ENCODE assay signal across 25 mouse cellular contexts in the genomic region with DNA sequence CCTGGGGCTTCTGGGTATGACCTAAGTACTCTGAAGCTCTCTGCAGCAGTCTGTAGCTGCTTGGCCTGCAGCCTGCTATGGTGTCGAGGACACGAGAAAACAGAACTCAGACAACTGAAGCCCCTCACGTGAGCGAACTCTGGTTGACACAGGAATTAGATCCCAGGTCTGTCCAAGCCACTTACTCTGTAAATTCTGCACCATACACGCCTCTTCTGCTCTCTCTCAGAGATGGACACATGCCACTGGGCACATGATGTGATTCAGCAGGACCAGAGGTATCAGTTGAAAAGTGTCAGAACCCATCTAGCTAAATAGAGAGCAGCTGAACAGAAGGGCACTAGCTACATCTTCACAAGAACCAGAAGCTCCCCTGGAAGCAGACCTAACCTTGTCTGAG. TPM values are rescaled to one million over a fixed set of nuclear protein-coding genes. Genes with fewer than 3 reads are reported as not detected.
"Had no signal": no experiment of that assay in that cellular context is flagged by ENCODE, and none has a peak within 500 bp of the region (broad histone marks: within the 10 kb centered on the region; RNA-seq: fewer than 3 reads in every experiment).

No protein-coding gene starts in this region.

- ATAC-seq: forebrain, embryonic 16.5 days; inflammation-experienced regulatory T-cells, adult 6 months; intestine, embryonic 15.5 days; intestine, postnatal 0 days; liver, postnatal 0 days had no signal

- H3K4me3 ChIP-seq: intestine, embryonic 15.5 days; layer of hippocampus, adult 2 months; left cerebral cortex, adult 2 months; limb, embryonic 10.5 days; limb, embryonic 12.5 days; liver, embryonic 13.5 days; liver, embryonic 15.5 days had no signal

- H3K27ac ChIP-seq: hindbrain, embryonic 14.5 days; intestine, embryonic 15.5 days; layer of hippocampus, adult 2 months; left cerebral cortex, adult 2 months; limb, embryonic 10.5 days; limb, embryonic 12.5 days; liver, embryonic 13.5 days; liver, embryonic 15.5 days had no signal

- H3K9ac ChIP-seq: hindbrain, embryonic 14.5 days; intestine, embryonic 15.5 days; limb, embryonic 12.5 days; liver, embryonic 13.5 days; liver, embryonic 15.5 days; liver, postnatal 0 days had no signal

- H3K9me3 ChIP-seq: intestine, embryonic 15.5 days; limb, embryonic 10.5 days; limb, embryonic 12.5 days; liver, embryonic 13.5 days; liver, embryonic 15.5 days had no signal

- DNase-seq: gastrocnemius, postnatal 14 days; gastrocnemius, postnatal 36 days; kidney, adult 18-20 months; kidney, adult 8-10 months; kidney, postnatal 10 days; kidney, postnatal 25 days; kidney, postnatal 4 days; liver; liver, embryonic 13.5 days; liver, postnatal 0 days had no signal

- H3K4me1 ChIP-seq: liver, embryonic 13.5 days; liver, embryonic 15.5 days had no signal

- H3K4me2 ChIP-seq: heart, embryonic 11.5 days; hindbrain, embryonic 14.5 days; intestine, embryonic 15.5 days; limb, embryonic 12.5 days; liver, embryonic 11.5 days; liver, embryonic 13.5 days; liver, embryonic 15.5 days had no signal

- H3K36me3 ChIP-seq: liver, embryonic 13.5 days; liver, embryonic 15.5 days had no signal

RNA-seq across cellular contexts. Expression of a gene that starts 5.0 kb away (rescaled TPM):
- total RNA-seq: hematopoietic stem cell, adult 5-6 weeks had no signal
- polyA plus RNA-seq: inflammation-experienced regulatory T-cells, adult 6 months; liver, embryonic 11.5 days had no signal

RNA-seq across cellular contexts. Expression of a gene that starts 19.9 kb away (rescaled TPM):
- total RNA-seq: hematopoietic stem cell, adult 5-6 weeks had no signal
- polyA plus RNA-seq: forebrain, embryonic 16.5 days; hindbrain, embryonic 11.5 days; hindbrain, embryonic 14.5 days; inflammation-experienced regulatory T-cells, adult 6 months; kidney, embryonic 14.5 days; limb, embryonic 10.5 days; liver, embryonic 11.5 days; liver, postnatal 0 days had no signal
